Mouse (Mus musculus) liver, embryonic 16.5 days (tissue): ENCODE results near the gene Cdk8. TPM values are rescaled to one million over a fixed set of nuclear protein-coding genes. Genes with fewer than 3 reads are reported as not detected.
A peak's percentile ranks its signal among the peaks of the same experiment; 100 is the strongest.

Experiments
- ATAC-seq: fragments of 200-750 bp; cut with Nextera tagmentation; 2 replicates; pipeline ENCODE4 v1.8.0; 2017; ENCODE audit warnings: low read depth, mild to moderate bottlenecking, moderate number of reproducible peaks, moderate library complexity
- H3K27ac ChIP-seq: fragments of 300-500 bp; sonication (generic); 2 replicates; pipeline ENCODE4 v1.5.1; 2014; ENCODE audit warnings: mild to moderate bottlenecking, low read length
- H3K27me3 ChIP-seq: fragments of 300-500 bp; sonication (generic); 2 replicates; pipeline ENCODE4 v1.6.1; 2014; ENCODE audit warnings: low read depth, low read length, mixed read lengths; ENCODE audit not compliant: control insufficient read depth, insufficient read depth
- H3K36me3 ChIP-seq: fragments of 300-500 bp; sonication (generic); 2 replicates; pipeline ENCODE4 v1.6.1; 2014; ENCODE audit warnings: mild to moderate bottlenecking; ENCODE audit not compliant: control insufficient read depth, insufficient read depth
- H3K4me1 ChIP-seq: fragments of 300-500 bp; sonication (generic); 2 replicates; pipeline ENCODE4 v1.6.1; 2014; ENCODE audit warnings: low read depth, low read length, mixed read lengths; ENCODE audit not compliant: control insufficient read depth
- H3K4me2 ChIP-seq: fragments of 300-500 bp; sonication (generic); 2 replicates; pipeline ENCODE4 v1.6.1; 2014; ENCODE audit warnings: low read depth, low read length, mixed read lengths
- H3K4me3 ChIP-seq: fragments of 300-500 bp; sonication (generic); 2 replicates; pipeline ENCODE4 v1.5.1; 2014; ENCODE audit warnings: low read depth, mild to moderate bottlenecking, low read length
- H3K9ac ChIP-seq: fragments of 300-500 bp; sonication (generic); 2 replicates; pipeline ENCODE4 v1.6.1; 2014; ENCODE audit warnings: low read depth, low read length
- H3K9me3 ChIP-seq: fragments of 300-500 bp; sonication (generic); replicated peaks from 2 replicates; pipeline ENCODE4 v1.6.1; 2016; ENCODE audit warnings: low read length; ENCODE audit not compliant: control insufficient read depth
- WGBS: fragments of 180-500 bp; shearing (Covaris S2); extraction: QIAGEN DNeasy Blood & Tissue Kit; methylation state at CpG from one replicate; pipeline ENCODE4 v1.1.7; 2014; ENCODE audit not compliant: insufficient replicate concordance; 5-methylcytosine and 5-hydroxymethylcytosine counted together
- polyA plus RNA-seq: library from polyadenylated mRNA; unstranded; fragments of >200 nt; fragmentation: Nextera tagmentation; extraction: Ambion mirVana; gene quantifications from 2 replicates; pipeline ENCODE4 v1.2.1, GENCODE M21; 2015

The Cdk8 gene
- polyA plus RNA-seq, 1 experiment from 2014 or later: 11.5 TPM

DNA sequence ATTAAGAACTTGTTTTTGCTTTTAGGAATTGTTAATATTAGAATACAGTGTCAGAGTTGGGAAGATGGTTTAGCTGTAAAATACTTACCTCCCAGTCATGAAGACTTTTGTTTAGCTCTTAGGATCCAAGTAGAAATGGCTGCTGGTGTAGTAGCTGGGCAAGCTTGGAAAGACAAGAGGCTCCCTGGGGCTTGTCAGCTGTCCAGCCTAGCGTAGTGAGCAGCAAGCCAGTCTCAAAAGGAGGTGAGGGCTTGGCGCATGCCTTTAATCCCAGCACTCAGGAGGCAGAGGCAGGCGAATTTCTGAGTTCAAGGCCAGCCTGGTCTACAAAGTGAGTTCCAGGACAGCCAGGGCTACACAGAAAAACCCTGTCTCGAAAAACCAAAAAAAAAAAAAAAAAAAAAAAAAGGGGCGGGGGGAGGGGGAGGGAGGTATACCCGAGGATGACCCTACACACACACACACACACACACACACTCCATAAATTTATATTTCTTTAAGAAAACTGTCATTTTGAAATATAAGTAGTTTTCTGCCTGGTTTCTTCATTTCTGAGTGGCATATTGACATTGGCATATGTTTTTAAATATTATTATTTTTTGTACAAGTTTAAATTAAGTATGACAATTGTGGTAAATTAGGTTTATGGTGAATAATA is 35.0 kb downstream of the Cdk8 start:
- WGBS: 67% methylated on average over 5 of the region's 6 CpGs
- no peak overlapping the region for H3K4me2 ChIP-seq
- H3K36me3 ChIP-seq: peaks cover 8% of the 10 kb centered on the region; the same call in 1 of the 2 replicates
- H3K4me1 ChIP-seq: peaks cover 7% of the 10 kb centered on the region
- no peak overlapping the region for H3K4me3 ChIP-seq
- H3K27ac ChIP-seq: no peak overlapping the region
- H3K27me3 ChIP-seq: no peaks in the 10 kb centered on the region
- H3K9me3 ChIP-seq: no peaks in the 10 kb centered on the region
- no peak for ATAC-seq
- no peak overlapping the region for H3K9ac ChIP-seq

DNA sequence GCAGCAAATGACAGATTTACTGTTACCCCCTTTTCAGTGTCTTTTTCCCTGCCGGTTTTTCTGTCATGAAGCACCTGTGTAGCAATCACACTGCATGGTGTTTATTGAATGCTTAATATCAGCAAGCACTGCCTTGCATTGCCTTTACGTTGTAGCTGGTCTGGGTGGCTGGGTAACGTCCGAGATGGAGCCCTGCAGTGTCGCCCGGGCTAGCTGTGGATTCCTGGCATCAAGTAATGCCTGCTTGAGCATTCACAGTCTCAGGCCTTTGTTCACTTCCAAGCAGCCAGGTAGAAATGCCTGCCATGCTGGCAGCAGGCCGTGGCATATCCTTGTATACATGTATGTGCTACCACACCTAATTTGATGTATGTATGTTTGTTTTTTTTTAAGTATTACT is 36.7 kb downstream of the Cdk8 start:
- H3K36me3 ChIP-seq: peaks cover 12% of the 10 kb centered on the region
- WGBS: 86% methylated on average over 7 of the region's 7 CpGs
- no peak for ATAC-seq
- no peaks in the 10 kb centered on the region for H3K9me3 ChIP-seq
- H3K9ac ChIP-seq: no peak overlapping the region
- H3K27me3 ChIP-seq: no peaks in the 10 kb centered on the region
- no peak overlapping the region for H3K4me3 ChIP-seq
- H3K27ac ChIP-seq: no peak overlapping the region
- peaks cover 20% of the 10 kb centered on the region for H3K4me1 ChIP-seq
- no peak overlapping the region for H3K4me2 ChIP-seq

DNA sequence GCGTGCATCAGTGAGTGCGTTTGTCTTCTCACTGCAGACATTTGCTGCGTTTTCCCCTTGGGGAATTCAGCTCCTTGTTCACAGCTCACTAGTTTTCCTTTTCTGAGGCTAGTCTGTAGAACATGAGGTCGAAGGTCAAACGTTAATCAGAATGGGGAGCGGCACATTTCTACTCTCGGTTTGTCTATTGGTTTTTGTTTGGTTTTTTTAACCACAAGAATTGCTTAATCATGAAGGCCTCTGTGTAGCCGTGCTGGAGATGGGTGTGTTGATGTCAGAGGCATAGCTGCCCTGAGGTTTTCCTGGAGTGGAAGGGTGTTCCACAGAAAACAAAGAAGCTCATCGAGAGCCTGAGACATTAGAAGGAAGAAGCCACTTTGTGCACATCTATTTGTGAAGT is 39.6 kb downstream of the Cdk8 start:
- Histone ChIP-seq H3K4me1 (peaks cover 20% of the 10 kb centered on the region), H3K36me3 (peaks cover 17% of the 10 kb centered on the region), H3K4me2 (no peak overlapping the region), H3K9ac (no peak overlapping the region), H3K4me3 (no peak overlapping the region), H3K9me3 (no peaks in the 10 kb centered on the region), H3K27ac (peak overlapping the region; percentile 58), H3K27me3 (no peaks in the 10 kb centered on the region)
- no peak for ATAC-seq
- 66% methylated on average over 9 of the region's 9 CpGs for WGBS

DNA sequence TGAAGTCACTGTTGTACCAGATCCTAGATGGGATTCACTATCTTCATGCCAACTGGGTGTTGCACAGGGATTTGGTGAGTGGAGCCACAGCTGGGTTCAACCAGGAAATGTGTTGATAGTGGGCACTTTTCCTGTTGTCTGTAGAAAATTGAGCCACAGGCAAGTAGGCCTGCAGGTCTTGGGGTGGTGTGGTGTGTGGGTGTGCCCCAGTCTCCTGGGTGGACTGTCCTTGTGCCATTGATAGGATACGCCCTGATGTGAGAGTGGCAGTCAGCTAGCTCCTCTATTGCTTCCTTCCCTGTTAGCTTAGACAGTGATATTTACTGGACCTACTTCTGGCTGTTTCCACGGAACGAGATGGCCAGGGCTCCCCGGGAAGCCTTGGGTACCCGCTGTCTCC is 40.6 kb downstream of the Cdk8 start:
- Histone ChIP-seq H3K27ac (peak overlapping the region; percentile 6; the same call in 1 of the 2 replicates), H3K4me1 (peaks cover 20% of the 10 kb centered on the region), H3K4me3 (no peak overlapping the region), H3K36me3 (peaks cover 17% of the 10 kb centered on the region), H3K9me3 (no peaks in the 10 kb centered on the region), H3K4me2 (no peak overlapping the region; the same call in 1 of the 2 replicates), H3K9ac (0 out of 2 replicates have a peak overlapping the region, but pooled peaks have one; percentile 7), H3K27me3 (no peaks in the 10 kb centered on the region)
- ATAC-seq: peak; percentile 93
- 81% methylated on average over 5 of the region's 5 CpGs for WGBS

DNA sequence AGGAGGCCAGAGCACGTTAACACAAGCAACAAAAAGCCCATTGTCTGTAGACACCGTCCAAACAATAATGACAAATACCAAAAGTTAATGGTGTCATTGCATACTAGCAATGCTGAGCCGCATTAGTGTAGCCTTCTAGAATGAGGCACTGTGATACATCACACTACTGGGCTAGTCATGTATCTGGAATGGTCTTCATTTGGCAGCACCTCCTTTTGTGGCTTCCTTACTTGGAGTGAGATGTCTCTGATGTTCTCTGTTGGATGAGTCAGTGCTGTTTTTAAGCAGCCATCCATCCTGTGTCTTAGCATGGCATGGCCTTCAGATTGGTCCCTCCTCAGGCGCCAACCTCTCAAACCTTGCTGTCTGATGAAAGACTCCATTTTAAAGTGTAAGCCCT is 42.1 kb downstream of the Cdk8 start:
- ATAC-seq: no peak
- peaks cover 23% of the 10 kb centered on the region for H3K4me1 ChIP-seq
- no peak overlapping the region for H3K4me3 ChIP-seq
- no peaks in the 10 kb centered on the region for H3K9me3 ChIP-seq
- no peak overlapping the region for H3K27ac ChIP-seq
- no peak overlapping the region for H3K9ac ChIP-seq
- H3K4me2 ChIP-seq: no peak overlapping the region
- H3K36me3 ChIP-seq: peaks cover 17% of the 10 kb centered on the region
- no peaks in the 10 kb centered on the region for H3K27me3 ChIP-seq
- 85% methylated on average over 4 of the region's 4 CpGs for WGBS

DNA sequence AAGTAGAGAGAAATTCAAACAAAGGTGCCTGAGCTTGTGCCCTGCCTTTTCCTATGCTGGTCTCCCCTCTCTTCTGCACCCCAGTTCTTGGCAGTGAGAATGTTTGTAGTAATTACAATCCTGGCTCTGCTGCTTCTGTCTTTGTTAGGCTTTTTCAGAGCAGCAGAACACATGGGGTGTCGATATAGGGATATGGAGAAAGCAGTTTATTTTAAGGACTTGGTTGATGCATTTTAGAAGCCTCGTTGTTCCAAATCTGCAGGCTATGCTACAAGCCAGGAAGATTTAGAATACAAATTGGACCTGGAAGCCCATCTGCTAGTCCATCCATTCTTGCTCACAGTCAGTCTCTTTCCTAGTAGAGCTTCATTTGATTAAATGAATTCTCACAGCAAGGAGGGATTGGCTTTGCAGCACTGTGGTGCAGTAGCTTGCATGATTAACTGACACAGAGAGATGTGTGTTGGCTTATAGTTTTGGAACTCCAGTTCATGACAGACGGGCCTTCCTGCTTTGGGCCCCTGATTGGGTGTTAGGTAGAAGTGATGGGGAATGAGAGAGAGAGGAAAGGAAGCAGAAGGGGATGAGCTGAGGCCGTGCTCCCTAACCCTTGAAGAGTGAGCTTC is 43.5 kb downstream of the Cdk8 start:
- ATAC-seq: no peak
- 89% methylated on average over 4 of the region's 4 CpGs for WGBS
- Histone ChIP-seq H3K4me3 (no peak overlapping the region), H3K27ac (no peak overlapping the region), H3K27me3 (no peaks in the 10 kb centered on the region), H3K4me2 (no peak overlapping the region), H3K36me3 (peaks cover 20% of the 10 kb centered on the region), H3K4me1 (peaks cover 26% of the 10 kb centered on the region), H3K9ac (no peak overlapping the region), H3K9me3 (no peaks in the 10 kb centered on the region)

DNA sequence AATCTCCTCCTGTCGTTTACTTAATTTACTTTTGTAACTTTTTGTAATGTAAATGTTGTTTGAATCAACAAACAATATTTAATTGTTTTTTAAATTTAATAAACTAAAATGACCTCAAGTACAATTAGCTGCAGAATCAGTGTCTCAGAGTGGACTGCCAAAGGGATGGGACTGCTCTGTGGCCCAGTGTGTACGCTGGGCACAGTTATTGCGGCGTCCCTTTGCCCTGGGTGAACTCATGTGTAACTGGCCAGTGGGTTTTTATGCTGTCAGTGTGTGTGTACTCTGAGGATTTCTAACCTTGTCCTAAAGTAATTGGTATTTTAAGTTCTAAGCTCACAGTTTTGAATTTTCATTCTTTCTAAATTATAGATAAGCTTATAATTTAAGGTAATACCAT is 46.5 kb downstream of the Cdk8 start:
- peaks cover 14% of the 10 kb centered on the region for H3K4me1 ChIP-seq
- H3K4me2 ChIP-seq: no peak overlapping the region
- no peaks in the 10 kb centered on the region for H3K27me3 ChIP-seq
- ATAC-seq: no peak
- H3K9ac ChIP-seq: no peak overlapping the region
- H3K9me3 ChIP-seq: no peaks in the 10 kb centered on the region
- 76% methylated on average over 4 of the region's 4 CpGs for WGBS
- no peak overlapping the region for H3K4me3 ChIP-seq
- H3K27ac ChIP-seq: no peak overlapping the region
- peaks cover 19% of the 10 kb centered on the region for H3K36me3 ChIP-seq

DNA sequence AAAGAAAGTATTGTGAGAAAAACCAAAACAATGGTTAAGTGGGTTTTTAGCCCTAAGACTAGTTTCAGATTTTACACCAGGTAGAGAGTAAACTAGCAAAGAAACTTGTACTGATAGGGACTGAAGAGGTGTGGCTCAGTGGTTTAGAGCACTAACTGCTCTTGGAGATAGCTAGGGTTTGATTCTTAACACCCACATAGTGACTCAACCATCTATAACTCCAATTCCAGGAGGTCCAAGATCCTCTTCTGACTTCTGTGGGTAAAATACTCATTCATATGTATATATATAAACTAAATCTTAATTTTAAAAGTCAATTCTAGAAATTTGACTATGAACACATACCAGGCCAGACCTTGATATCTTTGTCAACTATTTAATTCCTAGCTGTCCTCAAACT is 49.0 kb downstream of the Cdk8 start:
- Histone ChIP-seq H3K36me3 (peaks cover 21% of the 10 kb centered on the region), H3K27ac (peak overlapping the region; percentile 37; the same call in 1 of the 2 replicates), H3K4me3 (no peak overlapping the region), H3K27me3 (no peaks in the 10 kb centered on the region), H3K9me3 (no peaks in the 10 kb centered on the region), H3K9ac (no peak overlapping the region), H3K4me1 (peaks cover 14% of the 10 kb centered on the region), H3K4me2 (no peak overlapping the region)
- peak; percentile 80 for ATAC-seq

DNA sequence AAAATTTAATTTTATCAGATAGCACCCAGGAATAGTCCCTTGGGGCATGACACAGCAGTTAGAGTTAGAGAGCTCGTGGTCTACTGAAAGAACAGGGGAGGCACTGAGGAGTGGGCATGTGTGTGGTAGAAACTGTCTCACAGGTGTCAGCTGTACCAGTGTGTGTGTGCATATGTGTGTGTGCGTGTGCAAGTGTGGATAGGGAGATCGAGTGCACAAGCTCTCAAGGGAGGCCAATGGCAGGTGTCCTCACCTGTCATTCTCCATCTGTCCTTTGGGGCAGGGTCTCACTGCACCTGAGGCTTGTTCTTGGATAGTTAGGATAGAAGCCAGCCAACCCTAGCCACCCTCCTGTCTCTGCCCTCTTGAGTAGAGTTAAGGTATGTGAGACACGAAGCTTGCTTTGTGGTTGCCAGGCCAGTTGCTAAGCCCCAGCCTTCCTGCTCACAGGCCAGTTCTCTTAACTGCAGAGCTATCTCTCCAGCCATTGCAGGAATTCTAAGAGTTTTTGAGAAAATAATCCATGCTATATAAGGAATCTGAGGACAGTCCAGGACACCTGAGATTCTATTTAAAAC is 50.3 kb downstream of the Cdk8 start:
- H3K36me3 ChIP-seq: peaks cover 26% of the 10 kb centered on the region

More for the DNA sequence above, 50.3 kb downstream of the Cdk8 start:
- H3K9me3 ChIP-seq: no peaks in the 10 kb centered on the region
- H3K4me2 ChIP-seq: no peak overlapping the region
- WGBS: 66% methylated on average over 4 of the region's 4 CpGs
- H3K4me1 ChIP-seq: peaks cover 14% of the 10 kb centered on the region
- no peak overlapping the region for H3K9ac ChIP-seq
- no peak overlapping the region for H3K27ac ChIP-seq
- no peaks in the 10 kb centered on the region for H3K27me3 ChIP-seq
- ATAC-seq: no peak
- H3K4me3 ChIP-seq: no peak overlapping the region
